Mouse (Mus musculus) midbrain, postnatal 0 days (tissue): ENCODE measurements around the gene Mospd3. TPM values are rescaled to one million over a fixed set of nuclear protein-coding genes. Genes with fewer than 3 reads are reported as not detected.
A peak's percentile ranks its signal among the peaks of the same experiment; 100 is the strongest.

Source experiments
- ATAC-seq: fragments of 200-750 bp; cut with Nextera tagmentation; 2 replicates; pipeline ENCODE4 v1.8.0; 2017; ENCODE audit warnings: moderate number of reproducible peaks, mild to moderate bottlenecking, moderate TSS enrichment, moderate library complexity; ENCODE audit not compliant: low FRiP score
- DNase-seq: peaks from one replicate; pipeline ENCODE4 v3.0.0-alpha.2; 2015; ENCODE audit warnings: low spot score
- H3K27ac ChIP-seq: fragments of 300-500 bp; sonication (generic); 2 replicates; pipeline ENCODE4 v1.5.1; 2014; ENCODE audit warnings: low read depth, mild to moderate bottlenecking, low read length, mixed read lengths
- H3K27me3 ChIP-seq: fragments of 300-500 bp; sonication (generic); 2 replicates; pipeline ENCODE4 v1.6.1; 2014; ENCODE audit warnings: low read length, control low read depth, mixed read lengths; ENCODE audit not compliant: insufficient read depth
- H3K36me3 ChIP-seq: fragments of 300-500 bp; sonication (generic); 2 replicates; pipeline ENCODE4 v1.6.1; 2014; ENCODE audit warnings: low read length, control low read depth, mixed read lengths; ENCODE audit not compliant: insufficient read depth
- H3K4me1 ChIP-seq: fragments of 300-500 bp; sonication (generic); 2 replicates; pipeline ENCODE4 v1.6.1; 2014; ENCODE audit warnings: mild to moderate bottlenecking, control low read depth, antibody characterized with exemption, low read length, mixed read lengths; ENCODE audit not compliant: insufficient read depth
- H3K4me2 ChIP-seq: fragments of 300-500 bp; sonication (generic); 2 replicates; pipeline ENCODE4 v1.6.1; 2014; ENCODE audit warnings: low read depth, mild to moderate bottlenecking, low read length, mixed read lengths; ENCODE audit not compliant: poor library complexity, severe bottlenecking
- H3K4me3 ChIP-seq: fragments of 300-500 bp; sonication (generic); 2 replicates; pipeline ENCODE4 v1.5.1; 2014; ENCODE audit warnings: low read depth, mild to moderate bottlenecking, low read length, moderate library complexity
- H3K9ac ChIP-seq: fragments of 300-500 bp; sonication (generic); replicated peaks from 2 replicates; pipeline ENCODE4 v1.6.1; 2014; ENCODE audit warnings: mild to moderate bottlenecking, low read length, moderate library complexity, mixed read lengths; ENCODE audit not compliant: poor library complexity, severe bottlenecking
- H3K9me3 ChIP-seq: fragments of 300-500 bp; sonication (generic); 2 replicates; pipeline ENCODE4 v1.6.1; 2016; ENCODE audit warnings: low read length, control low read depth
- CTCF ChIP-seq: IDR thresholded peaks from 2 replicates; pipeline ENCODE4 v1.5.1; 2016; ENCODE audit warnings: antibody characterized with exemption, mild to moderate bottlenecking
- WGBS: fragments of 180-500 bp; shearing (Covaris S2); extraction: QIAGEN DNeasy Blood & Tissue Kit; methylation state at CpG from one replicate; pipeline ENCODE4 v1.1.7; 2014; 5-methylcytosine and 5-hydroxymethylcytosine counted together
- polyA plus RNA-seq: library from polyadenylated mRNA; unstranded; fragments of >200 nt; fragmentation: Nextera tagmentation; extraction: Ambion mirVana; gene quantifications from 2 replicates; pipeline ENCODE4 v1.2.1, GENCODE M21; 2015
- total RNA-seq: library from RNA; depleted of rRNA; stranded (reverse); fragments of >200 nt; gene quantifications from 2 replicates; pipeline ENCODE4 v1.2.3, GENCODE M21; 2014; rRNA removed

Gene Mospd3
- total and polyA plus RNA-seq, 2 experiments from 2014 or later = 18.5 to 71.3 TPM

GRCm38 (mm10) chr5:137553898-137554297 is 47.0 kb downstream of the Mospd3 start:
- DNase-seq (no peak), ATAC-seq (peak; percentile 55; the same call in 1 of the 2 replicates)
- no peaks in the 10 kb centered on the region for H3K36me3 ChIP-seq
- WGBS = 44% methylated on average over 11 of the region's 11 CpGs
- peak overlapping the region; percentile 75 for H3K4me2 ChIP-seq
- peaks cover 10% of the 10 kb centered on the region for H3K4me1 ChIP-seq
- peak overlapping the region; percentile 76 for H3K27ac ChIP-seq
- no peaks in the 10 kb centered on the region for H3K9me3 ChIP-seq
- H3K4me3 ChIP-seq = peak overlapping the region; percentile 63
- peak overlapping the region; percentile 84 for H3K9ac ChIP-seq
- TF ChIP-seq CTCF = no peak
- H3K27me3 ChIP-seq = no peaks in the 10 kb centered on the region

DNA sequence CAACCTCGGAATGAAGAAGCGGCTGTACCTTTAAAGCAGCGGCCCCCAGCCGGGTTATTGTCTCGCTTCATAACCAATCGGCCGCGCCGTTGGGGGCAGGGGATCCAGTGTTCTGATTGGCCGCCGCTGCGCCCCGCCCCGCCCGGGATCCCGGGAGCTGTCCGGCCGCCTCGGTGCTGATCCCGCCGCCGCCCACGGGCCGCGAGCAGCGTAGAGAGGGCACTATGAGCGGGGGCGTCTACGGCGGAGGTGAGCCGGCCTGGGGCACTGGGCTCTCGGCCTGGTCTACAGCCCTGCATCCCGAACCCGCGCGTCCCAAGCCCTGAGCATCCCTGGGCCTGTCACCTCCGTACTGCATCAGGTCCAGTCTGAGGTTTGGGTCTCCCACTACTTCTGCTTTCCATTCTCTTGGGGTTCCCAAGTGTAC is 47.4 kb downstream of the Mospd3 start, which contains the start of gene Actl6b:
TSS of gene Actl6b (plus strand) at position 107 of the 427 bp plus-strand sequence.
- peak within 1 kb of the TSS; percentile 84 for H3K9ac ChIP-seq
- TF ChIP-seq CTCF = no peak
- peak within 1 kb of the TSS; percentile 75 for H3K4me2 ChIP-seq
- WGBS = 1% methylated on average over 37 of the region's 37 CpGs
- peak; percentile 93 for ATAC-seq
- peak; percentile 97 for DNase-seq
- H3K9me3 ChIP-seq = no peaks in the 10 kb centered on the region
- no peaks in the 10 kb centered on the region for H3K27me3 ChIP-seq
- H3K36me3 ChIP-seq = no peaks in the 10 kb centered on the region
- H3K4me1 ChIP-seq = peaks cover 10% of the 10 kb centered on the region
- H3K4me3 ChIP-seq = peak within 1 kb of the TSS; percentile 63
- peak within 1 kb of the TSS; percentile 76 for H3K27ac ChIP-seq

GRCm38 (mm10) chr5:137553000-137553399 is 47.9 kb downstream of the Mospd3 start:
- no peaks in the 10 kb centered on the region for H3K27me3 ChIP-seq
- H3K4me1 ChIP-seq = peaks cover 10% of the 10 kb centered on the region
- H3K36me3 ChIP-seq = no peaks in the 10 kb centered on the region
- TF ChIP-seq CTCF = no peak
- peak overlapping the region; percentile 63 for H3K4me3 ChIP-seq
- peak overlapping the region; percentile 84 for H3K9ac ChIP-seq
- no peaks in the 10 kb centered on the region for H3K9me3 ChIP-seq
- WGBS = 21% methylated on average over 6 of the region's 6 CpGs
- ATAC-seq = peak; percentile 6; the same call in 1 of the 2 replicates
- peak overlapping the region; percentile 76 for H3K27ac ChIP-seq
- H3K4me2 ChIP-seq = peak overlapping the region; percentile 75
- no peak for DNase-seq

DNA sequence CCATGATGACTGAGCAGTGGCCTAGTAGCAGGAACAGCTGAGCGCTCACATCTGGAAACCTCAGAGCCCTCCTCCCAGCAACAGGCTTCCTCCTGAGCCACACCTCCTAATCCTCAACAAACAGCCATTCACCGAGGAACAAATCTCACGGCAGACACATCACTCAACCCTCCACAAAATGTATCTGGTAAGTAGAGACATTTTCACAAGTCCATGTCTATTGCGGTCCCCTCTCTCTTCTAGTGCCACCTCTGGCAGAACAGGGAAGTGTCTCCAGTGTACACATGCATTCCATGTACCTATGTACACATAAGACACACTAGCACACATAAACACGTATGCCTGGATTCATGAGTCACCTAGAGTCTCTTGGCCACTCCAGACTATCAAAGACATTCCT is 49.7 kb downstream of the Mospd3 start:
- no peak overlapping the region for H3K9ac ChIP-seq
- no peak overlapping the region for H3K27ac ChIP-seq
- TF ChIP-seq CTCF = peak; percentile 66
- H3K4me1 ChIP-seq = peaks cover 10% of the 10 kb centered on the region
- no peaks in the 10 kb centered on the region for H3K36me3 ChIP-seq
- H3K9me3 ChIP-seq = no peaks in the 10 kb centered on the region
- no peak overlapping the region for H3K4me3 ChIP-seq
- H3K27me3 ChIP-seq = no peaks in the 10 kb centered on the region
- 69% methylated on average over 5 of the region's 5 CpGs for WGBS
- no peak overlapping the region for H3K4me2 ChIP-seq
- no peak for ATAC-seq
- DNase-seq = no peak

- 88% methylated on average over 2 of the region's 2 CpGs for WGBS
- H3K4me1 ChIP-seq = peaks cover 10% of the 10 kb centered on the region
- DNase-seq = no peak
- no peaks in the 10 kb centered on the region for H3K9me3 ChIP-seq
- no peaks in the 10 kb centered on the region for H3K36me3 ChIP-seq
- no peak overlapping the region for H3K27ac ChIP-seq
- H3K4me3 ChIP-seq = no peak overlapping the region
- no peak overlapping the region for H3K4me2 ChIP-seq
- TF ChIP-seq CTCF = no peak
- no peak for ATAC-seq
- no peaks in the 10 kb centered on the region for H3K27me3 ChIP-seq
- no peak overlapping the region for H3K9ac ChIP-seq
These were observed 51.0 kb downstream of the Mospd3 start for GRCm38 (mm10) chr5:137549840-137550239.

Other genes starting within 250 kb of the Mospd3 start
- gene Zan, start 124.0 kb downstream of the Mospd3 start, total RNA-seq = 0.85 and 0.99 TPM in 2 replicates
- 0.31 and 0.49 TPM in 2 replicates for gene Zan, start 124.0 kb downstream of the Mospd3 start, polyA plus RNA-seq
- gene Pop7, start 98.5 kb downstream of the Mospd3 start, total RNA-seq = 73.2 and 95.3 TPM in 2 replicates
- 91.5 and 95.6 TPM in 2 replicates for gene Pop7, start 98.5 kb downstream of the Mospd3 start, polyA plus RNA-seq
- gene Gigyf1, start 82.5 kb downstream of the Mospd3 start, total RNA-seq = 23.6 and 30.8 TPM in 2 replicates
- gene Gigyf1, start 82.5 kb downstream of the Mospd3 start, polyA plus RNA-seq = 16.3 and 17.8 TPM in 2 replicates
- not detected in 2 replicates for gene Epo, start 67.8 kb downstream of the Mospd3 start, total RNA-seq
- gene Epo, start 67.8 kb downstream of the Mospd3 start, polyA plus RNA-seq = not detected in 2 replicates
- gene Gnb2, start 67.5 kb downstream of the Mospd3 start, total RNA-seq = 1,154 and 1,456 TPM in 2 replicates
- 590 and 632 TPM in 2 replicates for gene Gnb2, start 67.5 kb downstream of the Mospd3 start, polyA plus RNA-seq
- 248 and 270 TPM in 2 replicates for gene Actl6b, start 47.5 kb downstream of the Mospd3 start, total RNA-seq
- 264 and 287 TPM in 2 replicates for gene Actl6b, start 47.5 kb downstream of the Mospd3 start, polyA plus RNA-seq
- 22.3 and 29.6 TPM in 2 replicates for gene Tfr2, start 31.2 kb downstream of the Mospd3 start, total RNA-seq
- 21.7 and 22.7 TPM in 2 replicates for gene Tfr2, start 31.2 kb downstream of the Mospd3 start, polyA plus RNA-seq
- 18.6 and 19.4 TPM in 2 replicates for gene Pcolce, start 12.7 kb upstream of the Mospd3 start, total RNA-seq
- 16.7 and 19.6 TPM in 2 replicates for gene Pcolce, start 12.7 kb upstream of the Mospd3 start, polyA plus RNA-seq
- gene Fbxo24, start 27.9 kb upstream of the Mospd3 start, total RNA-seq = 0.28 TPM in 1 of 2 replicates, not detected in the other
- gene Fbxo24, start 27.9 kb upstream of the Mospd3 start, polyA plus RNA-seq = 0.09 and 0.10 TPM in 2 replicates
- gene Lrch4, start 28.1 kb upstream of the Mospd3 start, total RNA-seq = 13.1 and 14.5 TPM in 2 replicates
- 13.1 and 15.9 TPM in 2 replicates for gene Lrch4, start 28.1 kb upstream of the Mospd3 start, polyA plus RNA-seq
- 0.99 and 4.1 TPM in 2 replicates for gene Gm20605, start 28.1 kb upstream of the Mospd3 start, total RNA-seq
- 4.4 and 6.5 TPM in 2 replicates for gene Gm20605, start 28.1 kb upstream of the Mospd3 start, polyA plus RNA-seq
- 3.3 and 4.9 TPM in 2 replicates for gene Sap25, start 40.3 kb upstream of the Mospd3 start, total RNA-seq
- 3.2 TPM in 2 replicates for gene Sap25, start 40.3 kb upstream of the Mospd3 start, polyA plus RNA-seq
- 1.2 TPM in 1 of 2 replicates, not detected in the other for gene Irs3, start 44.7 kb upstream of the Mospd3 start, total RNA-seq
- 0.27 and 0.37 TPM in 2 replicates for gene Irs3, start 44.7 kb upstream of the Mospd3 start, polyA plus RNA-seq
- 20.4 and 28.1 TPM in 2 replicates for gene Agfg2, start 83.7 kb upstream of the Mospd3 start, total RNA-seq
- 15.5 and 16.9 TPM in 2 replicates for gene Agfg2, start 83.7 kb upstream of the Mospd3 start, polyA plus RNA-seq
- 230 and 261 TPM in 2 replicates for gene Nyap1, start 140.5 kb upstream of the Mospd3 start, total RNA-seq
- gene Nyap1, start 140.5 kb upstream of the Mospd3 start, polyA plus RNA-seq = 47.0 and 50.1 TPM in 2 replicates
- 188 and 320 TPM in 2 replicates for gene Tsc22d4, start 144.7 kb upstream of the Mospd3 start, total RNA-seq
- 157 and 179 TPM in 2 replicates for gene Tsc22d4, start 144.7 kb upstream of the Mospd3 start, polyA plus RNA-seq
- gene Ppp1r35, start 177.8 kb upstream of the Mospd3 start, total RNA-seq = 32.5 and 42.1 TPM in 2 replicates
- gene Ppp1r35, start 177.8 kb upstream of the Mospd3 start, polyA plus RNA-seq = 38.8 and 47.8 TPM in 2 replicates
- gene Mepce, start 186.6 kb upstream of the Mospd3 start, total RNA-seq = 40.8 and 46.0 TPM in 2 replicates
- 16.1 and 17.6 TPM in 2 replicates for gene Mepce, start 186.6 kb upstream of the Mospd3 start, polyA plus RNA-seq
- gene Zcwpw1, start 186.7 kb upstream of the Mospd3 start, total RNA-seq = 5.8 and 7.7 TPM in 2 replicates
- 9.0 and 9.4 TPM in 2 replicates for gene Zcwpw1, start 186.7 kb upstream of the Mospd3 start, polyA plus RNA-seq
- gene Pilra, start 235.2 kb upstream of the Mospd3 start, total RNA-seq = not detected in 2 replicates
- 0.09 and 0.29 TPM in 2 replicates for gene Pilra, start 235.2 kb upstream of the Mospd3 start, polyA plus RNA-seq